Mouse (Mus musculus): ENCODE measurements around the gene Tmem120b. TPM values are rescaled to one million over a fixed set of nuclear protein-coding genes. Genes with fewer than 3 reads are reported as not detected.

The Tmem120b gene
- total RNA-seq, 2 experiments from 2014 or later: 1.4 TPM

- no peak for ATAC-seq (replicated peaks; ENCODE audit: poor library complexity)
Observed at GRCm38 (mm10) chr5:123086501-123086900, 18.3 kb downstream of the Tmem120b start.

- ATAC-seq (replicated peaks; ENCODE audit: poor library complexity): no peak
Observed at GRCm38 (mm10) chr5:123088784-123089183, 20.6 kb downstream of the Tmem120b start.

- no peak for ATAC-seq (replicated peaks; ENCODE audit: poor library complexity)
Observed at GRCm38 (mm10) chr5:123090560-123091306, 22.5 kb downstream of the Tmem120b start.

- ATAC-seq (replicated peaks; ENCODE audit: poor library complexity): peak; percentile 71
Observed at GRCm38 (mm10) chr5:123093077-123093633, 24.9 kb downstream of the Tmem120b start.

GRCm38 (mm10) chr5:123094238-123094991, 26.2 kb downstream of the Tmem120b start:
- peak; percentile 84 for ATAC-seq (replicated peaks; ENCODE audit: poor library complexity)

- ATAC-seq (replicated peaks; ENCODE audit: poor library complexity): no peak
Observed at GRCm38 (mm10) chr5:123096299-123096698, 28.1 kb downstream of the Tmem120b start.

- ATAC-seq (replicated peaks; ENCODE audit: poor library complexity): no peak
Observed at GRCm38 (mm10) chr5:123098487-123098886, 30.3 kb downstream of the Tmem120b start.

GRCm38 (mm10) chr5:123102376-123102775, 34.2 kb downstream of the Tmem120b start:
- peak; percentile 57 for ATAC-seq (replicated peaks; ENCODE audit: poor library complexity)

GRCm38 (mm10) chr5:123103556-123103955, 35.3 kb downstream of the Tmem120b start:
- no peak for ATAC-seq (replicated peaks; ENCODE audit: poor library complexity)

GRCm38 (mm10) chr5:123104769-123105168, 36.6 kb downstream of the Tmem120b start:
- ATAC-seq (replicated peaks; ENCODE audit: poor library complexity): no peak

- no peak for ATAC-seq (replicated peaks; ENCODE audit: poor library complexity)
Observed at GRCm38 (mm10) chr5:123109452-123110203, 41.4 kb downstream of the Tmem120b start.

GRCm38 (mm10) chr5:123110296-123110721, 42.1 kb downstream of the Tmem120b start:
- no peak for ATAC-seq (replicated peaks; ENCODE audit: poor library complexity)

GRCm38 (mm10) chr5:123114109-123114508, 45.9 kb downstream of the Tmem120b start:
- no peak for ATAC-seq (replicated peaks; ENCODE audit: poor library complexity)

GRCm38 (mm10) chr5:123114924-123115323, 46.7 kb downstream of the Tmem120b start:
- peak; percentile 42; the same call in 1 of the 2 replicates for ATAC-seq (replicated peaks; ENCODE audit: poor library complexity)

GRCm38 (mm10) chr5:123116080-123116479, 47.9 kb downstream of the Tmem120b start:
- no peak for ATAC-seq (replicated peaks; ENCODE audit: poor library complexity)

GRCm38 (mm10) chr5:123117257-123117656, 49.0 kb downstream of the Tmem120b start:
- peak; percentile 89 for ATAC-seq (replicated peaks; ENCODE audit: poor library complexity)

GRCm38 (mm10) chr5:123117773-123118172, 49.6 kb downstream of the Tmem120b start:
- ATAC-seq (replicated peaks; ENCODE audit: poor library complexity): no peak

- peak; percentile 35 for ATAC-seq (replicated peaks; ENCODE audit: poor library complexity)
Observed at GRCm38 (mm10) chr5:123118826-123119225, 50.6 kb downstream of the Tmem120b start.

- ATAC-seq (replicated peaks; ENCODE audit: poor library complexity): no peak
Observed at GRCm38 (mm10) chr5:123120624-123121215, 52.5 kb downstream of the Tmem120b start.

- no peak for ATAC-seq (replicated peaks; ENCODE audit: poor library complexity)
Observed at GRCm38 (mm10) chr5:123122181-123122580, 54.0 kb downstream of the Tmem120b start.

GRCm38 (mm10) chr5:123125105-123125504, 56.9 kb downstream of the Tmem120b start:
- no peak for ATAC-seq (replicated peaks; ENCODE audit: poor library complexity)
